Mouse (Mus musculus) 416B (cell line): ENCODE measurements at regions not wholly inside any gene's neighbourhood (a gene's known extent, or its start where the extent isn't known, plus 50 kb on each side); places are given as distances from the start of the nearest gene placed in this dataset.

ENCODE experiments used
- DNase-seq: peaks from one replicate; pipeline ENCODE4 v3.0.0; 2011; ENCODE audit warnings: low read depth

GRCm38 (mm10) chr9:120676771-120677170 is 105.5 kb downstream of the Rpl14 start:
- DNase-seq, result no peak

GRCm38 (mm10) chr9:120677216-120677615 is 106.0 kb downstream of the Rpl14 start:
- no peak for DNase-seq

DNA sequence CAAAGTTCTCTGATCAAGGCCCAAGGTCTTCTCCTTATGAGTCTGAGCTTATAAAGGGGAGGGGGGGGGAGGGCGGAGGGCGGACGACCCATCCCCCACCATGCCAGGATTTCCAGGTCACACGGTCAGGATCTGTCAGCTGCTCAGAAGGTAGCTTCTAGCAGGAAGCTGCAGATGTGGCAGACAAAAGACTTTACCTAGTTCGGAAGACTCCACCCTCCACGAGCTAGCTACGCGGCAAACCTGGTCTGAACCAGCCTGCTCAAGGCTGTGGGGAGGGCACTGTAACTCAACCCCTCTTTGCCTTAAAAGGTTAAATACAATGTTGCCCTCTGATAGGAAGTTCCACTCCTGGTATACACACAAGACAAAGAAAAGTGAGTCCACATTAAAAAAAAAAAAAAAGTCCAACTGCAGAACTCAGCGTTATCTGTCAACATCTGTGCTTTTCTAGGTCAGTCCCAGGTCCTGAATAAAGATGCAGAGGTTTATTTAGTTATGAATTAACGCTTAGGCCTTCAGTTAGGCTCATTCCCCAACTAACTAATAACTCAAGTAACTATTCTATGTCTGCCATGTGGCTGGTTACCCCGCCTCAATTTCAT is 108.7 kb downstream of the Rpl14 start:
- no peak for DNase-seq

DNA sequence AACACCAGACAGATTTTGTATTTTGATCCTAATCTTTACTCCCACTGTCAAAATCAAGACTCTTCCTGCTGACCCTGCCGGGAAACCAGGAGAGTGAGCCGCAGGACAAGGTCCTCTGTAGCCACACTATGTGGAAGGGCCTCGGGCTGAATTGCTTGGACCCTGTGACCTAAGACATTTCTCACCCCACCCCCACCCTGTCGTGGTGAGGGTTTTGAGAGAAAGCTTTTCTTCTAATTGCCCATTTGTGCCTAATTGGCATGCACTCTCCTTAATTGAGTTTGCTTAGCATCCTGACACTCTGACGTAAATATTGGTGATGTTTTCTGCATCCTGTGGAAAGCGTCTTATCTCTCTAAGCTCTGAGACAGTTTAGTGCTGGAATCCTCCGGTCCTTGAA is 110.2 kb downstream of the Rpl14 start:
- DNase-seq, result no peak

GRCm38 (mm10) chr9:120685961-120686360 is 114.7 kb downstream of the Rpl14 start:
- DNase-seq, result no peak

GRCm38 (mm10) chr9:120689025-120689424 is 117.8 kb downstream of the Rpl14 start:
- no peak for DNase-seq

DNA sequence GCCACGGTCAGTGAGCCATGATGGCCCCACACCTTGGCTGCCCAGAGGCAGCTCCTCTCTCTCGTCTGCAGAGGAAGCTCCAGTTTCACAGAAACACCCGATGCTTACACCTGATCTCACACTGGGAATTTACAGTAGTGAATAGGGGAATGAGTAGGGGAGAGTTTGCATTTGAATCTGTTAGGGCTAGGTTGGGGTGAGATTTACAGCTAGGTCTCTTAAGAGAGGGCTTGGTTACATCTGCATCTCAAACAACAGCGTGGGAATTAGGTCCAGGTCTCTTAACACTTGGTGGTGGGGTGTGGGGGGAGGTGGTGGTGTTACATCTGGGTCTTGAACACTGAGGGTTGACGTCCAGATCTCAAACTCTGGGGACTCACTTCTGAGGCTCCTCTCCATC is 119.3 kb downstream of the Rpl14 start:
- DNase-seq, result no peak

DNA sequence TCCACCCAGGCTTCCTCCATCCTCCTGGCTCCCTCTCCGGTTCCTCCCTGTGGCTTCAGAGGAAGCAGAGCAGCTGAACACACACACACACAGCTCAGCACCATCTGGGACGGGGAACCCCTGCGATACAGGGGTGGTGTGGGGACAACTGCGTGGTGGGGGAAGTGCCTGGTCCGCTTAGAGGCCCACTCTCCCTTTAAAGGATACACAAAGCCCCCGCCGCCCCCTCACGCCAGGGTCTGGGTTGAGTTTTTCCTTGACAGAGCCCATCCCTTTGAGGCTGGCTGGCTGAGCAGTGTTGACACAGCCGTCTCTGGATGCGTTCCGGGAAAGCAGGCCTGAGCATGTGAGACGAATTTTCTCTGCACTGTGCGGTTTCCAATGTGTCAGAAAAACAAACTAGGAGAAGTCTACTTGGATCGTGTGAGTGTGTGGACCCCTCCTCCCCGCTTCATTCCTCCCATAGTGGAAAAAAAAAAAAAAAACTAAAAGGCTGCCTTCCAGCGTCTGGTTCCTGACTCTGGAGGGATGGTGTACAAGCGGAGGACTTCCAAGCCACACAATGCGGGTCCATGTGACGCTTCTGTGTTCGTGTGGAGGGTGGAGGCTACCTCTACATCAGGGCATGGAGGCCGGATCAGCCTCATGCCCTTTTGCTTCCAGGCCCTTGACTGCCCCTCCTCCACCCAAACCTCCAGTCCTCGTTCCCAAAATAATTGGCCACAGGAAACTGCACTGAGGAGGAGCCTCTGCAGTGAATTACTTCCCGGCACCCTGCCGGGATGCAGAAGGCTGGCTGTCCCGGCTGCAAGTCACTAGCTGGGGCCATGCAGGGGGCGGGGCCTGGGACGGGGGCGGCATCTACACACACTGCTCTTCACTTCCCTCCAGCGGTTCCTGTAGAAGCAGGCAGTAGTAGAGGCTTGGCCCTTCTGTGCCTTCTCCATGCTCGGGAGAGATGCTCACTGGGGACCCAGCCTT is 120.0 kb downstream of the Rpl14 start:
- peak; percentile 8 for DNase-seq

DNA sequence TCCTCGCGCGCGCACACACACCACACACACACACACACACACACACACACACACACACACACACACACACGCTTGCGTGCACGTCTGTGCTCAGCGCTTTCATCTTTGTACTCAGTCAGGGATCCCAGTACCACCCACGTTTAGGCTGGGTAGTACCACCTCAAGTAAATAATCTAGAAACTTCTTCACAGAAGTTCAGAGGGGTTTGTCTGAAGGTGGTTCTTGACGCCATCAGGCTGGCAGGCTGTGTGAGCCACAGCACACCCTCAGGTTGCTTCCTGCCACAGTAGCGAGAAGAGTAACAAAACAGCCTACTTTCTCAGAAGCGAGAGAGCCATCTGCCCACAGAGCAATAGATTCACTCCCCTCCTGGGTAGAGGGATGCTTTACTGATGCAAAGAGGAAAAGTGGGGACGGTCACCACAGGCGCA is 120.7 kb downstream of the Rpl14 start:
- no peak for DNase-seq

DNA sequence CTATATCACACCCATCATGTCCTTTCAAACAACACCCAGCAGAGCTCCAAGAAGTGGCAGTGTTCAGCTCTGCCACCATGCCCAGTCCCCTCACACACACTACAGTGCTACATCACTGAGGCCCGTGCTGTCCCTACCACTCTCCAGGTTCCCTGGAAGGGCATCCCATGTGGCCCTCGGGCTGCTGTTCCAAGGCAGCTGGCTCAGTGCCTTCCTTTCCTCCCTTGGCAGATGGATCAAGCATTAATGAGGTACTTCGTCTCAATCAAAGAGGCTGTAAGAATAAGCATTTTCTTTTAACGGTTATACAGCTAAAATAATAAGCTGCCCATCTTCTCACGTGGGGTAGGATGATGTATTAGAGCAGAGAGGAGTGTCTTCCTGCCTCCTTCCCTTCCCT is 123.2 kb downstream of the Rpl14 start:
- no peak for DNase-seq

DNA sequence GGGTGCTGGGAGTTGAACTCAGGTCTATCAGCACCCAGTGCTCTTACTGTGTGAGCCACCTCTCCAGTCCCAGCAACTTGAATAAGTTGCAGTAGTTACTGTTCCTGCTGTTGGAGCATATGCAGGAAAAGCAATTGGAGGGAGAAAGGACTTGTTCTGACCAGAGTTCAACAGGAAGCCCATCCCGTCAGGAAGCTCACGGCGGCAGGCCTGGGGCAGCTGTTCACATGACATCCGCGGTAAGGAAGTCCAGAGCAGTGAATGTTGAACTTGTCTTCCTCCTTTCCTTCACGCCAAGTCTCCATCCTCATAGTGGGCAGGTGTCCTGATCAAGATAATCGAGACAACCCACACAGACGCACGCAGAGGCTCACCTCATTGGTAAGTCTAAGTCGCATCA is 124.7 kb downstream of the Rpl14 start:
- no peak for DNase-seq

DNA sequence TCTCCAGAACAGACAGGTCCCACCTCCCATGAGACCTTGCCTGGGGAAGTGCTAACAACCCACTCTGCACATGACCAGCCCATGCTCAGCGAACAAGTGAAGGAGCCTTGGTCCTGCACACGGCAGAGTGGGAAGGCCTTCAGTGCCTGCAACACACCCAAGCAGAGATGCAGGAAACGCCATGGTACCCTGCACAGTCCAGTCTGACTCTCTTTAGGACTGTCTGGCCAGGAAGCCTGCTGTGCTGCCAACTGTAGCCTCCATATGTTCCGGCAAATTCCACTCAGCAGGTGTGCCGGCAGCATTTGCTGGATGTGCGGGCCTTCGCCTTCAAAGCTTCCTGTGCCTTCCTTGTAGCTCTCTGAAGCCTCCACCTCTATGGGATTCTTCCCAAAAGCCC is 126.5 kb downstream of the Rpl14 start:
- DNase-seq, result no peak

DNA sequence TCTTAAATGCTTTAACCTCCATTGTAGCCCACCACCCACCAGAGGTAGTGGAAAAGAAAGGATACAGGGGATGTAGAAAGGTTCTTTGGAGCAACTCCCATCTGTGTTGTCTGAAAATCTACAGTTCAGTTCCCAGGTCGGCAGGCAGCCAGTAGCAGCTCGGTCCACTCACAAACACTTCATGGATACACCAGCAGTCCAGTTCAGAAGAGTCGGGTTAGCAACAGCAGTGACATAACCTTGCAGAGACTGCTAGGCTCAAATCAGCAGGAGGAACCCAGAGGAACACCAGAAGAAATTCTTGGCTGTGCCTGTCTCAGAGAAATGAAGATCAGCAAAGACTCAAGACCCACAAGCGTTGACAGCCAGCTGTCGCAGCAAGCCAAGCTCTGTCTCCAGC is 128.5 kb downstream of the Rpl14 start:
- DNase-seq, result no peak

GRCm38 (mm10) chr9:120702836-120703235 is 131.6 kb downstream of the Rpl14 start:
- no peak for DNase-seq

DNA sequence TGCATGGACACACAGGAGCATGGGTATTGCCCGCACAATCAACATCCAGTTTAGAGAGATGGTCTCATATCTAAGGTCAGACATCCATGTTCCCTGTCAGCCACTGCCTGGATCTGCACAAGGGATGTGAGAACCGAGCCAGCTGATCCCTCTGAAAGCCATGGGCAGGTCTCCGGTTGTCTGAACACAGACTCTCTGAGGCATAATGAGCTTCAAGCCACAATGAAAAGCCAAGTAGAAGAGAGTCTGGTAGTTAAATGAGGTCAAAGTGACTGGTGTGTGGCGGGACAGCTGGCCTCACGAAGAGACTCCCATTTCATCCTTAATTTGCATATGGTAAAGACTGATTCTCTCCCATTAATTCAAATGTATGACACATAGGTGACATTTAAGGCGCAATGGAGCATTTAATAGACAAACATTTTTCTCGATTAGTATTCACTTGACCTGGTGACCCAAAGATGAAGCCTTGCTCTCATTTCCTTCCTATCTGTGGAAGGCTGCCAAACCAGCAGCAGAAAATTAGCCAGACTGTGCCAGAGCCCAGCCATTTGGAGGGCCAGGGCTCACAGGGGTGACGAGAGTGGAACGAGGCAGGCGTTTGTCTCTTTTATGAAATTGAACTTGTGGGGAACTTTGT is 132.2 kb downstream of the Rpl14 start:
- peak; percentile 13 for DNase-seq

DNA sequence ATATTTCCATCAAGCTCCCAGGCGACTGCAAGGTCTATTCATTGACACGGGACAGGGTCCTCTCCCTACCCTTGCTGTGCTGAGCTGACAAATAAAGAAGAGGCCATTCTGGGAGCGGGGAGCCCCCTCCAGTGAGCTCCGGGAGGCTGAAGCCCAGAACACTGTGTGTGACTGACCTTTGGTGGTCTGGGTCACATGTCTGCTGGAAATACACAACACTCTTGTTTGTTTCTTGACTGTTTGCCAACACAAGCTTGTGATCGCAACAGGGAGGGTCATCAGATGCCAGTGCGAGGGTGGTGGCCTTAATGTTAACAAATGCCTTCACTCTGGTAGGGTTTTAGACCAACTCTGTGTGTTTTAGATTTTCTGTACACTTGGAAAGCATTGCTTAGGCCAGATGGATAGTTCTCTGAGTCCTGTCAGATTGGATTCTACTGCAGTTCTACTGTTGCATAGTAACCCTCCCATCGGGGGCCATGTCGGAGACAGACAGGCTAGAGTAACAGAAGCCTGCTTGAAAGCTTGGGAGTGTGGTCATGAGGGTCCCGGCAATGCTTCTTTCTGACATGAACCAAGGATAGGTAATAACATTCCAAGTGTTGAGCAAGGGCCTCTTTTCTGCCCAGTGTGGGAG is 135.4 kb downstream of the Rpl14 start:
- DNase-seq, result no peak

GRCm38 (mm10) chr9:120708507-120708906 is 137.3 kb downstream of the Rpl14 start:
- no peak for DNase-seq

DNA sequence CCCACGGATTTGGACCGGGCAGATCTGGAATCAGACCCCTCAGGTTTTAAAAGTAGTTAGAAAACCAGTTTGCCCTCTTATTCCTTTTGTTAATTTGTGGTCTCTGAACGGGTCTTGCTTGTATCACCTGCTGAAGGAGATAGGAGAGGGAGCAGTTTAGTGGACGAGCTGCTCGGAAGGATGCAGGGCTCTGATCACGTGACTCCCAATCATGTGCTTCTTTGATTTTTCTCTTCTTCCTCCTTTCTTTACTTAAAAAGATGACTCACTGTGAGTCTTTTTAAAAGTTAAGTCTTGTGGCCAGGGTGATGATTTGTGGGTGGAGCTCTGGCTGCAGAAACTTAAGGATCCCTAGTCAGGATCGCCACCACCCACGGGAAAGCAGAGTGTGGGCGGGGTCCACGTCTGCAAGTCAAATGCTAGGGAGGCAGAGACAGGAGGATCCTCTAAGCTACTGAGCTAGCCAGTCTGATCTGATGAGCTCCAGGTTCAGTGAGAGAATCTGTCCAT is 138.0 kb downstream of the Rpl14 start:
- no peak for DNase-seq

DNA sequence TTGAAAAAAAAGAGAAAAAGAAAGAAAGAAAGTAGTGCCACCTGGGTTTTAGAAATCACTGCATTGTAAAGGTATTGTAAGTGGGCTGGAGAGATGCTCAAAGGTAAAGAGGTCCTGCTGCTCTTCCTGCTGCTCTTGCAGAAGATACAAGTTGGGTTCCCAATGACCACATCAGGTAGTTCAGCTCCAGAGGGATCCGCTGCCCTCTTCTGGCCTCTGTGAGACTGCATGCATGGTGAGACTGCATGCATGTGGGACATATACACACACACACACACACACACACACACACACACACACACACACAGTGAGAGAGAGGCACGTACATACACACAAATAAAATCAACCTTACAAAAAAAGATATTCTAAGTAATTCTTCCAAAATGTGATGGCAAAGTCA is 141.7 kb downstream of the Rpl14 start:
- no peak for DNase-seq

- DNase-seq, result no peak
These were observed 144.4 kb downstream of the Rpl14 start for GRCm38 (mm10) chr9:120715665-120716121.

GRCm38 (mm10) chr9:120718812-120719211 is 147.6 kb downstream of the Rpl14 start:
- DNase-seq, result peak; percentile 57
